Mouse (Mus musculus) cortical plate, adult 2 months (tissue): ENCODE data around the gene Pcdh19.

ENCODE experiments used
- CTCF ChIP-seq: fragments of 200-500 bp; IDR thresholded peaks from 2 replicates; pipeline ENCODE4 v1.5.1; 2011; ENCODE audit warnings: mild to moderate bottlenecking, control low read depth, low read length; ENCODE audit not compliant: insufficient read depth; ENCODE audit errors: extremely low read depth
- POLR2A ChIP-seq: fragments of 200-500 bp; IDR thresholded peaks from 2 replicates; pipeline ENCODE4 v1.6.1; 2011; ENCODE audit warnings: mild to moderate bottlenecking, low read length, control low read depth; ENCODE audit not compliant: insufficient read depth; ENCODE audit errors: extremely low read depth

DNA sequence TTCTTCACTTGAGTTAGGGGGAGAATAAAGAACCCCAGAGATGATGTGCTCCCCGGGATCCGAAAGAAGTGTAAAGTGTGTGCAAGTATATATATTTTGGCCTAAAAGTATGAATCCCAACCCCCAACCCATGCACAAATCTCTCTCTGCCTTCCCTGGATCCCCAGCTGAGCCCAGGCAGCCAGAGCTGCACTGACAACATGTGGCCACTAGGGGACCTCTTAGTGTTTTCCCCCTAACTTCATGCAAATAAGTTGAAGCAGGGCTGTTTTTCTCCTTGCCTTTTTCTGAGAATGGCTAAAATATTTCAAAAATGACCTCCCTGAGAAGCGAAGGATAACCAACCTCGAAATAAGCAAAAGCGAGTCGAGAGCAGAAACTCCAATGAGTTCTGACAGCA lies 46.2 kb upstream of the Pcdh19 start:
- TF ChIP-seq CTCF (peak; percentile 40), POLR2A (no peak)
